Mouse (Mus musculus): ENCODE results near the gene Dmrta2.

Gene Dmrta2

DNA sequence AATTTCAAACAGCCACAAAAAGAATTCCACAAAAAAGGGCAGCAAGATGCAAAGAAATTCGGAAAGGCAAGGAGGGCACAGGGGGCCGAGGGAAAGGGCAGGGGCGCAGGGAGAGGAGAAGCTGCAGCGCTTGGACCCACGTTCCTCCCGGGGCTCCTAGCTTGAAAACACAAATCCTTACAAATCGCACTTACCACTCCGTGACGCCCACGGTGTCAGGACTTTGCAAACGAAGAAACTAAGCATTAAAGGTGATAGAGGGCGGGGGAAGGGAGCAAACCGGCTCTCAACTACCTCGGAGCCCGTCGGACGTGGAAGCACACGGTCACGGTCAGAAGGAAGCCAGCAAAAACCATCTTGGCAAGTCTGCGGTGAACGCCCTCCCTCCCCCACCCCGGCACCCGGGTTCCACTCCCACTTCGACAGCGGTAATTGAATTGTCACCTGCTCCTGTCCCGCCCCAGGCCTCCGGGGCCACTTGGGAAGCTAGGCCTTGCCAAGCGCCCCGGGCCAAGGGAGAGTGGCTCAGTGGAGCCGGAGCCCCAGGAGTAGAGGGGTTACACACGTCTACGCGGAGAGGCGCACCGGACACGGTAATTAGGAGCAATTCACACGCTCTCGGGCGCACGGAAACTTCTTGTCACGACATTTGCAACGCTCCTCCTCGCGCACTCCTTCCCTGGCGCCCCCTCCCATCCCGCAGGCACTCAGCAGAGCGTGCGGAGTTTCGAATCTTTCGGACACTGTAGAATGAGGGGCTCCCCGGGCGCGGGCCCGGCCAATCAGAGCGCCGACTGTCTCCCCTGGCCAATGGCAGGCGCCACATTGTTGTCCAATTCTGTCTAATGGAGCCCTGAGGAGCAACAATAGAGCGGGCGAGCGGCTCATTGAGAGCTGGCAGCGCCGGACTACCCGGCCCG, at the start of gene Dmrta2:
TSS of gene Dmrta2 (plus strand) at position 906 of the 920 bp plus-strand sequence.
- no peak for DNase-seq

- DNase-seq = no peak
These were observed 48.8 kb upstream of the Dmrta2 start for GRCm38 (mm10) chr4:109929058-109929457.

DNA sequence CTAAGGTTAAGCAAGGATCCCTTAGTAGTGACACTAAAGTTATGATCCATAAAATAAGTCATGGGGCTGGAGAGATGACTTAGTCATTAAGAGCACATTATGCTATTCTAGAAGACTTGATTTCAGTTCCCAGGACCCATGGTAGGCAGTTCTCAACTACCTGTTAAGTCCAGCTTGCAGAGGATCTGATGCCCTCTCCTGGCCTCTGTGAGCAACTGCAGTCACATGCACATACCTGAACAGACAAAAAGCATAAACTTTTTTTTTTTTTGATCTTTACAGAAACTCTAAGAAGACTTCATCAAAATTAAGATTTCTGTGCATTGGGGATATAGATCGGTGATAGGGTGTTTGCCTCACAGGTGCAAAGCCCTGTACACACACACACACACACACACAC, 47.4 kb upstream of the Dmrta2 start:
- no peak for DNase-seq

DNA sequence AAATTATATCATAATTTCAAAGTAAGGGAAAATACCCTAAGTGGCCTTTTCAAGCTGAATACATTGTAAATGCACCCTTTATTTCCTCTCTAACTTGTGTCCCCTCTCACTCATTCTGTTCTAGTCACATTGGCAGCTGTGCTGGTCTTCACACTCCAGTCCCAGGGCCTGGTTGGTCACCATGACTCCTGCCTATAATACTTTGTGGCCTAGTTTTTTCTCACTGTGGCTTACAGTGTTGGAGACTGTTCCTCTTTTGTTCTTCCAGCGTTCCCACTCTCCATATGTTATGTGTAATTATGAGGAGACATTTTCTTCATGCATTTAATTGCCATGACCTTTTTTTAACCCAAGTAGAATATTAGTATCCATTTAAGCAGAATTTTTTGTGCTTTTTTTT, 46.9 kb upstream of the Dmrta2 start:
- no peak for DNase-seq

DNA sequence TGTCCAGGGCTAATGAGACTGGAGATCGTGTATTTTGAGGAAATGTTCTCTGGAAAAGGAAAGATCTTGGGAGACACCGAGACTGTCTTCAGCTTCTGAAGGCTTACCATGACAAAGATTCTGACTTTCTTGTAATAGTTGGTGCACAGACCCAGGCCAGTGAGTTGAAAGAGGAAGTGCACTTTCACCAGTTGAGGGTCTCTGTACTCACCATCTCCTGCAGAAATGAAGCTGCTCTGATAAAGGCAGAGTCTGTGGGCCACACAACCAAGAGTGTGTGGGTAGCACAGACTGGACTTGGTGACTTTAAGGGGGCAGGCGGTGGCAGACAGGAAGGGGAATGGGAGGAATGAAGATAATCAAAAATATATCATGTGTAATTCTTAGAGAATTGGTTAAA, 41.3 kb upstream of the Dmrta2 start:
- no peak for DNase-seq

DNA sequence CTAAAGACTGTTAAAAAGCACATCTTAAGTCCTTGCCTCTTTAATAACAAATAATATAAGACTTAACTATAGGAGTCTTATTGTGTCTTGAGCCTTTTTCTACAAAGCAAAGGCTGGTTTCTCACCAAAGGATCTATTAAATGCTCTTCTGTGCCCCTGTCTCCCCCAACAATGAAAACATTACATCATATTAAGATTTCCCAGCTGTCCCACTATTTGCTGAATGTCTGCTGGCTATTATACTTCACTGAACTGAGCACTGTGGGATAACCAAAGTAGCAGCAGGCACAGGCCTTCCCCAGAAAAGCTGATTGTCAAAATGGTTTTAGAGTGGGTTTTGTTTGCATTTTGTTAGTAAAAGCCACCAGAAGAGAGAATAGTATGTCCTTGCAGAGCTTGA, 38.6 kb upstream of the Dmrta2 start:
- DNase-seq = no peak

DNA sequence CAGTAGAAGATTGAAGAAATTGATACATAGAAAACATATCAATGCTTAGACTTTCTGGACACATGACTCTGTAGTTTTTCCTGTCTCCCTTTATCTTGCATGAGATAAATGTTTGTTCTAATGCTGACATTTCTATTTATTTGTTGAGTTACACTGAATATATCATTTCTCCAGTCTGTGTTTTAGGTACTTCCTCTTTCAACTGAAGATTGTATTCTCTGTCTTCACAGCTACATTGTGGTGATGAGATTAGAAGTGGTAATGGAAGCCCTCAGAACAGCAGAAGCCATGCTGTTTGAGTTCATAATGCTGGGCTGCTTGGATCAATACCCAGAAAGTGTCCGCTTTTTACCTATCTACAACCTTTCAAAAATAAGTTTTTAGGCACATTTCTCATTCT, 32.3 kb upstream of the Dmrta2 start:
- DNase-seq = no peak

GRCm38 (mm10) chr4:109949307-109949706, 28.5 kb upstream of the Dmrta2 start:
- no peak for DNase-seq

DNA sequence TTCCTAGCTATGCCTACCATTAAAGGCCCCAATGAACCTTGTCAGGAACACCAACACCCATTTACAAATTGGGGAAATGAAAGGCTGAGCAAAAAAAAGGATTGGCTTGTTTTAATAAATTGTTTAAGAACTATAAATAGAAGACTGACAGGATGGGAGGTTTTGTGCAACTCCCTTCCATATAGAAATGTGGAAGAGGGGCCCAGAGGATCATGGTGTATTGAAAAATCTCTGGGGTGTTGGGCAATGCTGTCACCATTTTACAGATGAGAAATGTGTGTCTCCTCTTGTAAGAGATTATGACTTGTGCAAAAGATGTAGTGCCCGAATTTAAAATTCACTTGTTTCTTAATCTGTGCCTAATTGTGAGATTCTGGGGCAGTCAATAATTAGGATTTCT, 24.3 kb upstream of the Dmrta2 start:
- no peak for DNase-seq

GRCm38 (mm10) chr4:109960201-109960935, 17.5 kb upstream of the Dmrta2 start:
- no peak for DNase-seq

DNA sequence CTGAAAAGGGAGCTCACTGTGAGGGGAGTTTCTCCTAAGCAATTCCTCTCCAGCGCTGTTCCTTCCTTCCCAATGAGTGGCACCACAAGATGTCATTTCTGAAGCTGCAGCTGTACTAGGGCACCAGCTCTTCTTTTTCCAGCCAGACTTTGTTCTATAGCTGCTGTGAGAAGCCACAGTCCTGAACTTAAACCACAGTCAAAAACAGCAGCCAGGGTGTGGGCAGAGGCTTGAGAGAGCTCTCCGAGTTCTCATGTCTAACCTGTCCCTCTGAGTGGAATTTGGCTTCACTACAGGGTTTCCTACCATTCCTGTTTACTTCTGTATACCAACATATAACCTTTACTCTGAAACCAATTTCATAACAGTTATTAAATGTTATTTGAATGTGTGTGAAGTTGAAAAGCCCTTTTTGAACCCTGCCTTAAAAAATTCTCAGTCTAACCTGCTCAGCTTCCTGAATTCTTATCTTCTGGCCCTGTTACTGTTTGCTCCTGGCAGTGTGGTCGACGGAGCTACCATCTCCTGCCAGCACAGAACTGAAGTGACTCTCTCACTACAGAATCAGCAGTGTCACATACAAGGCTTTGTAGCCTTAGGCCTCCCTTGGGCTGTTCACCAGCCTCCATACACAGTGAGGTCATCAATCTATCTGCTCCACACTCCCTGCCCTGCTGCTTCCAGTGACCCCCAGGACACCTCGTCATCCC, 14.1 kb upstream of the Dmrta2 start:
- DNase-seq = no peak

- no peak for DNase-seq
These were observed 8.3 kb upstream of the Dmrta2 start for GRCm38 (mm10) chr4:109969561-109969960.

GRCm38 (mm10) chr4:109973991-109974654, 3.7 kb upstream of the Dmrta2 start:
- no peak for DNase-seq

DNA sequence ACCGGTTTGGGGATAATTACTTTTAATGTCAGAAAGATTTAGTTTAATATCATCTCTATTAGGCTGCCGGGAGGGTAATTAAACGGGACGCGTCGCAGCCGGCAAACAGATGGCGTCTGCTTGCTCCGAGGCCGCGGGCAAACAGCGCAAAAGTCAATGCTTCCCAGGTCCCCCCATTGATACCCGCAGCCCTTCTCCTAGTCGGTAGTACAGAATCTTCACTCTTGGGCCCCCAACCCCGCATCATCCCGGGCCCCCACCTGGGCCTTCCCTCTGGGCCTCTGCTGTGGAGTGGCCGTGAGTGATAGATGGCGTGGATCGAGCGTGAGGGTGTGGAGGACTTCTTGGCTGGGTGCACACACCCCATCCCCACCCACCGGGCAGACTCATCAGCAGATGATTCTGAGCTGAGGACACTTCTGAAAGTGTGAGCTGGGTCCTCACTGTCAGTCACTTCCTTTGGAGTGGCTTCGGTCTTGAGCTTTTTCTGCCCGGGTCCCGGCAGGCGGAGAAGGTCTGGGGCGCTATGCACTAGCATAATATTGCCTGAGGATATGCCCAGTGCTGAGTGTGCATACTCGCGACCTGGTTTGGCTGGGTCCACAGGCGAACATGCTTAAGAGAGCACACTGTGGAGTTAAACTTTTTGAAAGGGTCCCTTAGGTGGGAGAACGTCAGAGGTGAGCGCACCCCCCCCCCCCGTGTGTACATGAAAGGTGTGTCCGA, 3.0 kb upstream of the Dmrta2 start:
- no peak for DNase-seq

- no peak for DNase-seq
These were observed 2.2 kb upstream of the Dmrta2 start for GRCm38 (mm10) chr4:109975381-109976240.

- DNase-seq = no peak
These were observed 1.3 kb upstream of the Dmrta2 start for GRCm38 (mm10) chr4:109976273-109977147.

DNA sequence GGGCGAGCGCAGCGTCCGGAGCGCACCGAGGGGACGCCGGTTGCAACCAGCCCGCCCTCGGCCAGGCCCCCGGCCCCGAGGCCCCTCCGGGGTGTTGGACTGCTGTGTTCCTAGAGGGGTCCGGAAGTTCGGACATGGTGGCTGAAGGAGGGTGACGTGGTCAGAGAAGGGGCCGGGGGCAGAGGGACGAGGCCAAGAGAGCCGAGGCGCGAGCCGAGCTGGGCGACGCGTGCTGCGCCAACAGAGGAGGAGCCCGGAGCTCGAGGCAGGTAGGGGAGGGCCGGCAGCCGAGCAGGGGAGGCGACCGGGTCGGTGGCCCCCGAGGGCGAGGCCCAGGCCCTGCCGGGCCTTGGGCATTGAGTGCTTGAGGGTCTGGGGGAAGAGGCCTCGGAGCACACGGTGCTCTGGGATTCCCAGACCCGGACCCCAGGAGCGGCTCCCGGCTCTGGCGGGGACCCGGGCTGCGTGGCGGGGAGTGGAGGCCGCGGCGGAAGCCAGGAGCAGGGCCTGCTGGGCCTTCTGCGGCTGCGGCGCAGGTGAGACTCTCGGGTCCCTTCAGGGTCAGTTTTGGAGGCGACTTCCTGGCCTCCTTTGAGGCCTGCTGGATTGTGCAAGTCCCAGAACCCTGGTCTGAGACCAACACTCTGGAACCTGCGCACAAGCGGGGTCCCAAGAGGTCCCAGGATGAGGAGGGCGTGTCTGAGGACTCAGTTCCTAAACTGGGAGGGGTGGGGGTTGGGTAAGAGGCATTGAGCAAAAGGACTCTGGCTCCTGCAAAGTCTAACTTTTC, 410 bp downstream of the Dmrta2 start:
- no peak for DNase-seq

GRCm38 (mm10) chr4:109978858-109979340, 1.0 kb downstream of the Dmrta2 start:
- DNase-seq = no peak

Data from kidney, adult 18-20 months (tissue).